Mouse (Mus musculus) cortical plate, adult 2 months (tissue): ENCODE measurements around the gene Ank3.

Source experiments
- CTCF ChIP-seq: fragments of 200-500 bp; IDR thresholded peaks from 2 replicates; pipeline ENCODE4 v1.5.1; 2011; ENCODE audit warnings: mild to moderate bottlenecking, control low read depth, low read length; ENCODE audit not compliant: insufficient read depth; ENCODE audit errors: extremely low read depth
- POLR2A ChIP-seq: fragments of 200-500 bp; IDR thresholded peaks from 2 replicates; pipeline ENCODE4 v1.6.1; 2011; ENCODE audit warnings: mild to moderate bottlenecking, low read length, control low read depth; ENCODE audit not compliant: insufficient read depth; ENCODE audit errors: extremely low read depth

DNA sequence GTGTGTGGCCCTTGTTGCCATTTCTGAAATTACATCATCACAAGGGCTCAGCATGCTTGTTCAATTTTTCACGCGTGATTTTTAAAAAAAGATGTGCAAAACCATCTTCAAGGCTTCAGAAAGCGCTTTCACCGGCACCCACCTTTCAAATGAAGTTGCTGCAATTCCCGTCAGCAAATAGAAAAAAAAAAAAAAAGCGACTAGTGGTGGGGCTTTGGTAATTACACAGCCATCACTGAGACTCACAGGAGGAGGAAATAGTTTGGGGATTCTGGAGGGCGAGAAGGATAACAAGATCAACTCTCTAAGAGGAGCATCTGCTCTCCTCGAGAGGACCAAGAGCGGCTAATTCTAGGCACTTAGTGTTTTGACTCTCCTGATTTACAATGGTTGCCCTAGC, 173.4 kb downstream of the Ank3 start:
- TF ChIP-seq POLR2A (no peak), CTCF (no peak)
